Mouse (Mus musculus) ES-E14 (cell line): ENCODE measurements at regions not wholly inside any gene's neighbourhood (a gene's known extent, or its start where the extent isn't known, plus 50 kb on each side); places are given as distances from the start of the nearest gene placed in this dataset.

ENCODE experiments used
- MAFK ChIP-seq: IDR thresholded peaks from 2 replicates; pipeline ENCODE4 v1.6.1; 2014; ENCODE audit warnings: mild to moderate bottlenecking, low read depth, low read length, inconsistent platforms; ENCODE audit not compliant: insufficient read depth
- ZC3H11A ChIP-seq: IDR thresholded peaks from 2 replicates; pipeline ENCODE4 v1.6.1; 2012; ENCODE audit warnings: low read depth, mild to moderate bottlenecking, inconsistent platforms, low read length, borderline replicate concordance
- ZNF384 ChIP-seq: IDR thresholded peaks from 2 replicates; pipeline ENCODE4 v1.6.1; 2012; ENCODE audit warnings: low read depth, low read length, inconsistent platforms

DNA sequence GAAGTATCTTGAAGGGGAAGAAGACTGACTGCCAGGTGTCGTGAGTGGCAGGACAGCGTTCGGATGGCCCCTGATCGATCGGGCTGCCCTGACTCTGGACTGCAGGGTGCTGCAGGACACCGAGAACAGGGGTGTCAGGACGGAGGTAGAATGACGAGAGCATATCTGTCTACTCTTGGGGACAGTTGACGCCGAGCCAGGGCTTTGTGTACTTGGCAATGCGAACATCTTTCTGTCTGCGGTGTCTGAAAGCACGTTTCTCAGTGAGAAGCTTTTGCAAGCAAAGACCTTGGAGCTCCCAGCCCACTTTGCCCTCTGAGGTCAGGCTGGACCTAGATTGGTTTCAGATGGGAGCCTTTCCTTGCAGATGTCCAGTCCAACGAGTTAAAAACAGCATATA is 144.9 kb downstream of the H2afy start:
- TF ChIP-seq ZNF384 (no peak), ZC3H11A (no peak), MAFK (no peak)
